9 mouse cellular contexts compared by ENCODE assay signal in the genomic region with DNA sequence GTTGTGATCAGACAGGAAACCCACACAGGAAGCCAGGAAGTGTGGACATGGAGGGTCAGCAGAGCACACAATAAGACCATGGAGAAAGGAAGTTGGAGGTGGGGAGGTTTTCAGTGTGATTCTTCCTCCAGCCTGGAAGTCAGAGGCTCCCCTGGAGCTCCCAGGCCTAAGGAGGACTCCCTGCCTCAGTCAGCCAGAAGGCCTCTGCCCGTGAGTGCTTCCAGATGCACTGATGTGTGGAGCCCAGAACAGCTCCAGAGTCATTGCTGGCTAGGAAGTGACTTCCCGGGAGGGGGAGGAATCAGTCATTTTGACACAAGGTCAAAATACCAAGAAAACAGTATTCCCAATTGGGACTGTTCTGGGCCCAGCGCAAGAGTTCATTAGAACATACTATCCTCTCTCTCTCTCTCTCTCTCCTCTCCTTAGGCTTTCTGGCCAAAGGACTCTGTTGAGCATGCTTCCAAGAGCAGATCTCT.
A peak's percentile ranks its signal among the peaks of the same experiment; 100 is the strongest.
DNase-seq lines count a peak whose midpoint lies in the region; ATAC-seq and TF ChIP-seq lines count a peak whose summit lies in the region.
"Had no signal": no experiment of that assay in that cellular context is flagged by ENCODE, and none has a peak within 500 bp of the region (broad histone marks: within the 10 kb centered on the region; RNA-seq: fewer than 3 reads in every experiment).

No protein-coding gene starts in this region.

- WGBS in heart, embryonic 12.5 days, result 39% methylated on average over 3 of the region's 3 CpGs
- 58% methylated on average over 3 of the region's 3 CpGs for WGBS in neural tube, embryonic 14.5 days

- TF ChIP-seq CTCF in testis, adult 2 months (IDR thresholded peaks at IDR 0.05; ENCODE audit: control insufficient read depth, insufficient read depth, insufficient replicate concordance, low read depth, low read length), result no peak

- no peak for DNase-seq in testis, postnatal 10 days (ENCODE audit: low spot score)
- DNase-seq in kidney, postnatal 14 days, result peak; percentile 65
- no peak for DNase-seq in frontal cortex, adult 2 months (ENCODE audit: extremely low spot score in 1 of 2, low spot score in 1 of 2)
- DNase-seq in right cerebral cortex, adult 18-20 months, result no peak
- no peak for DNase-seq in spleen, postnatal 4 days (ENCODE audit: low spot score in 2 of 2)

- no peak overlapping the region for H3K9ac ChIP-seq in heart, embryonic 12.5 days
- no peak overlapping the region for H3K9ac ChIP-seq in neural tube, embryonic 14.5 days (replicated peaks; ENCODE audit: low read depth, low read length)

- H3K27me3 ChIP-seq in testis, adult 2 months (ENCODE audit: control insufficient read depth, insufficient read depth, low read length), result no peaks in the 10 kb centered on the region
- no peaks in the 10 kb centered on the region for H3K27me3 ChIP-seq in heart, embryonic 12.5 days (replicated peaks)
- H3K27me3 ChIP-seq in neural tube, embryonic 14.5 days (ENCODE audit: control insufficient read depth, insufficient read depth, low read length), result peaks cover 5% of the 10 kb centered on the region; the same call in 1 of the 2 replicates
- H3K27me3 ChIP-seq: Patski had no signal

- H3K4me3 ChIP-seq in testis, adult 2 months (ENCODE audit: control insufficient read depth, low read depth, low read length), result no peak overlapping the region
- no peak overlapping the region for H3K4me3 ChIP-seq in heart, embryonic 12.5 days
- no peak overlapping the region for H3K4me3 ChIP-seq in neural tube, embryonic 14.5 days (ENCODE audit: low read depth, low read length)

- no peak overlapping the region for H3K4me2 ChIP-seq in heart, embryonic 12.5 days
- no peak overlapping the region for H3K4me2 ChIP-seq in neural tube, embryonic 14.5 days (ENCODE audit: low read depth, low read length)

- H3K27ac ChIP-seq in testis, adult 2 months (ENCODE audit: control insufficient read depth, insufficient read depth, low read depth, low read length), result 0 out of 2 replicates have a peak overlapping the region, but pooled peaks have one; percentile 28
- H3K27ac ChIP-seq in heart, embryonic 12.5 days (ENCODE audit: poor library complexity, severe bottlenecking), result peak overlapping the region; percentile 65
- H3K27ac ChIP-seq in neural tube, embryonic 14.5 days (ENCODE audit: low read depth, low read length), result peak overlapping the region; percentile 85; the same call in 1 of the 2 replicates

- peak; percentile 64; the same call in 1 of the 2 replicates for ATAC-seq in heart, embryonic 12.5 days (ENCODE audit: insufficient number of reproducible peaks, low FRiP score)
- ATAC-seq in neural tube, embryonic 14.5 days (ENCODE audit: low read depth), result no peak
- ATAC-seq: Patski had no signal

- TF ChIP-seq POLR2A in testis, adult 2 months (IDR thresholded peaks at IDR 0.05; ENCODE audit: control insufficient read depth, low read depth, low read length), result no peak

- H3K9me3 ChIP-seq in heart, embryonic 12.5 days (replicated peaks), result no peaks in the 10 kb centered on the region
- no peaks in the 10 kb centered on the region for H3K9me3 ChIP-seq in neural tube, embryonic 14.5 days (ENCODE audit: control insufficient read depth, low read length)

- H3K4me1 ChIP-seq in testis, adult 2 months (ENCODE audit: control insufficient read depth, insufficient read depth, low read length), result peaks cover 7% of the 10 kb centered on the region
- H3K4me1 ChIP-seq in heart, embryonic 12.5 days (replicated peaks), result peaks cover 49% of the 10 kb centered on the region
- H3K4me1 ChIP-seq in neural tube, embryonic 14.5 days (ENCODE audit: control insufficient read depth, insufficient read depth, low read length), result peaks cover 20% of the 10 kb centered on the region; the same call in 1 of the 2 replicates

- H3K36me3 ChIP-seq in testis, adult 2 months (ENCODE audit: control insufficient read depth, insufficient read depth, low read length), result no peaks in the 10 kb centered on the region
- no peaks in the 10 kb centered on the region for H3K36me3 ChIP-seq in heart, embryonic 12.5 days
- H3K36me3 ChIP-seq in neural tube, embryonic 14.5 days (ENCODE audit: control insufficient read depth, insufficient read depth, low read length), result no peaks in the 10 kb centered on the region

Comparison
In these comparisons a context has a peak if more than half of its experiments do, and no peak if none do; other contexts are left out.
1. H3K27ac ChIP-seq: peak in every context shown above with its lines; median percentile 85 in neural tube, embryonic 14.5 days; 65 in heart, embryonic 12.5 days; 28 in testis, adult 2 months.